Mouse (Mus musculus): Measurements from ENCODE around the gene Slc30a3. TPM values are rescaled to one million over a fixed set of nuclear protein-coding genes. Genes with fewer than 3 reads are reported as not detected.

Gene Slc30a3
- total RNA-seq (2017) = not detected in 3 replicates

- no peak for ATAC-seq (replicated peaks; ENCODE audit: insufficient number of reproducible peaks, low FRiP score, low TSS enrichment, poor library complexity, severe bottlenecking)
Observed at GRCm38 (mm10) chr5:31108000-31108490, at the start of gene Slc30a3. Gene Slc30a3, minus strand, starts transcription at chr5:31108237.

GRCm38 (mm10) chr5:31154152-31154553 lies 46.1 kb upstream of the Slc30a3 start, which contains the start of gene Mpv17:
Gene Mpv17, minus strand, starts transcription at chr5:31154251.
- ATAC-seq (replicated peaks; ENCODE audit: insufficient number of reproducible peaks, low FRiP score, low TSS enrichment, poor library complexity, severe bottlenecking) = peak; percentile 92

GRCm38 (mm10) chr5:31153516-31154151 lies 45.6 kb upstream of the Slc30a3 start:
- no peak for ATAC-seq (replicated peaks; ENCODE audit: insufficient number of reproducible peaks, low FRiP score, low TSS enrichment, poor library complexity, severe bottlenecking)

- ATAC-seq (replicated peaks; ENCODE audit: insufficient number of reproducible peaks, low FRiP score, low TSS enrichment, poor library complexity, severe bottlenecking) = no peak
Observed at GRCm38 (mm10) chr5:31151746-31152145, 43.7 kb upstream of the Slc30a3 start.

- no peak for ATAC-seq (replicated peaks; ENCODE audit: insufficient number of reproducible peaks, low FRiP score, low TSS enrichment, poor library complexity, severe bottlenecking)
Observed at GRCm38 (mm10) chr5:31149781-31150180, 41.7 kb upstream of the Slc30a3 start.

- ATAC-seq (replicated peaks; ENCODE audit: insufficient number of reproducible peaks, low FRiP score, low TSS enrichment, poor library complexity, severe bottlenecking) = no peak
Observed at GRCm38 (mm10) chr5:31138968-31139425, 31.0 kb upstream of the Slc30a3 start.

- no peak for ATAC-seq (replicated peaks; ENCODE audit: insufficient number of reproducible peaks, low FRiP score, low TSS enrichment, poor library complexity, severe bottlenecking)
Observed at GRCm38 (mm10) chr5:31138241-31138967, 30.4 kb upstream of the Slc30a3 start, which contains the start of gene Ucn. Gene Ucn, minus strand, starts transcription at chr5:31138829.

- ATAC-seq (replicated peaks; ENCODE audit: insufficient number of reproducible peaks, low FRiP score, low TSS enrichment, poor library complexity, severe bottlenecking) = no peak
Observed at GRCm38 (mm10) chr5:31137658-31138057, 29.6 kb upstream of the Slc30a3 start.

- 0 out of 2 replicates have a peak, but pooled peaks have one; percentile 13 for ATAC-seq (replicated peaks; ENCODE audit: insufficient number of reproducible peaks, low FRiP score, low TSS enrichment, poor library complexity, severe bottlenecking)
Observed at GRCm38 (mm10) chr5:31136730-31137424, 28.8 kb upstream of the Slc30a3 start.

- ATAC-seq (replicated peaks; ENCODE audit: insufficient number of reproducible peaks, low FRiP score, low TSS enrichment, poor library complexity, severe bottlenecking) = no peak
Observed at GRCm38 (mm10) chr5:31126050-31126449, 18.0 kb upstream of the Slc30a3 start.

- ATAC-seq (replicated peaks; ENCODE audit: insufficient number of reproducible peaks, low FRiP score, low TSS enrichment, poor library complexity, severe bottlenecking) = no peak
Observed at GRCm38 (mm10) chr5:31123481-31123880, 15.4 kb upstream of the Slc30a3 start.

GRCm38 (mm10) chr5:31121111-31121510 lies 13.1 kb upstream of the Slc30a3 start:
- no peak for ATAC-seq (replicated peaks; ENCODE audit: insufficient number of reproducible peaks, low FRiP score, low TSS enrichment, poor library complexity, severe bottlenecking)

GRCm38 (mm10) chr5:31116912-31117311 lies 8.9 kb upstream of the Slc30a3 start:
- ATAC-seq (replicated peaks; ENCODE audit: insufficient number of reproducible peaks, low FRiP score, low TSS enrichment, poor library complexity, severe bottlenecking) = no peak

- ATAC-seq (replicated peaks; ENCODE audit: insufficient number of reproducible peaks, low FRiP score, low TSS enrichment, poor library complexity, severe bottlenecking) = no peak
Observed at GRCm38 (mm10) chr5:31116354-31116753, 8.3 kb upstream of the Slc30a3 start, which contains the start of gene Trim54. Gene Trim54, plus strand, starts transcription at chr5:31116712.

GRCm38 (mm10) chr5:31110781-31111180 lies 2.7 kb upstream of the Slc30a3 start:
- ATAC-seq (replicated peaks; ENCODE audit: insufficient number of reproducible peaks, low FRiP score, low TSS enrichment, poor library complexity, severe bottlenecking) = no peak

- ATAC-seq (replicated peaks; ENCODE audit: insufficient number of reproducible peaks, low FRiP score, low TSS enrichment, poor library complexity, severe bottlenecking) = no peak
Observed at GRCm38 (mm10) chr5:31105814-31106335, 2.2 kb downstream of the Slc30a3 start, which contains the start of gene Dnajc5g. Gene Dnajc5g, plus strand, starts transcription at chr5:31106285.

- no peak for ATAC-seq (replicated peaks; ENCODE audit: insufficient number of reproducible peaks, low FRiP score, low TSS enrichment, poor library complexity, severe bottlenecking)
Observed at GRCm38 (mm10) chr5:31095711-31096480, 12.1 kb downstream of the Slc30a3 start.

Data from monocyte, adult 5-6 weeks (primary cell).